Mouse (Mus musculus): ENCODE data around the gene Tpst1.

DNA sequence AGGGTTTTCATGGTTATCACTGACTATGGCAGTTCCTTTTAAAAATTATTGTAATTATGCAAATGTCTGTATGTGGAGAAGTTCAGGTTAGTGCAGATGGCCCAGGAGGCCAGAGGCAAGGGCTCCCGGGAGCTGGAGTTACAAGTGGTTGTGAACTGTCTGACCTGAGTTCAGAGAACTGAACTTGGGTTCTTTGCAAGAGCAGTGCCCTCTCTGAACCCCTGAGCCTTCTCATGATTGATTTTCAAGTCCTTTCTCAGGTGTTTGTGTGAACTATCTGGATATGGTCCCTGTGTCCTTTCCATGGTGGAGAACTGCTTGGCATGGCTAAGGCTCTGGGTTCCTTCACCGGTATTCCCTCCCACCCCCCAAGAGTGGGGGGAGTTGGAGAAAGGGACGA is 29.4 kb upstream of the Tpst1 start:
- TF ChIP-seq CTCF (IDR thresholded peaks at IDR 0.05 in 2 of 3, conservative IDR thresholded peaks at IDR 0.05 in 1 of 3; ENCODE audit: control insufficient read depth in 1 of 3, insufficient read depth in 1 of 3, low read depth in 2 of 3, low read length in 3 of 3, poor library complexity in 1 of 3, severe bottlenecking in 1 of 3) = no peak
- no peak for TF ChIP-seq MXI1 (IDR thresholded peaks at IDR 0.05; ENCODE audit: low read depth, low read length)
- TF ChIP-seq ETS1 (IDR thresholded peaks at IDR 0.05; ENCODE audit: low read depth, low read length) = no peak
- no peak for TF ChIP-seq EP300 (IDR thresholded peaks at IDR 0.05; ENCODE audit: low read depth in 1 of 2, low read length in 2 of 2)
- TF ChIP-seq ZKSCAN1 (IDR thresholded peaks at IDR 0.05; ENCODE audit: low read depth, low read length) = no peak
- no peak for TF ChIP-seq CHD1 (IDR thresholded peaks at IDR 0.05; ENCODE audit: low read depth, low read length)
- no peak for TF ChIP-seq MAFK (IDR thresholded peaks at IDR 0.05; ENCODE audit: borderline replicate concordance, low read depth, low read length)

All from MEL (cell line).